Mouse (Mus musculus): ENCODE data around the gene Tmprss11b.
"Not testable (repeated sequence)": the region's sequence is repeated elsewhere in the genome, so short reads cannot be mapped to it uniquely, and the experiment has no call there.

DNA sequence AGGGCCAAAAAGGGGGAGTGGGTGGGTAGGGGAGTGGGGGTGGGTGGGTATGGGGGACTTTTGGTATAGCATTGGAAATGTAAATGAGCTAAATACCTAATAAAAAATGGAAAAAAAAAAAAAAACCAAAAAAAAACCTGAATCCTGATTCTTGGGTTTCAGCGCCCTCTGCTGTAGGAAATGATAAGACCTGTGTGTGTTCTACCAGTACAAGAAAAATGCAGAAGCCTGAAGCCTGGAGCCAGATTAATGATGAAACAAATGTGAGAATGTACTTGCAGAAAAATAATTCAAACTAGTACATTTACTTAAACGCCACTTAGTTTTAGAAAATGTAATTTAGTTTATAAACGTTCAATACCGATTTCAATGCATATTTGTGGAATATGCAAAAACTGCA is 27.0 kb downstream of the Tmprss11b start:
- peak; percentile 64 for TF ChIP-seq CTCF (IDR thresholded peaks at IDR 0.05; ENCODE audit: low read depth)
- not testable (repeated sequence) for TF ChIP-seq EP300 (optimal IDR thresholded peaks at IDR 0.05)

All from stomach, postnatal 0 days (tissue).